Mouse (Mus musculus) ES-Bruce4 (cell line): ENCODE data around the gene Ampd3.

Experiments
- CTCF ChIP-seq: IDR thresholded peaks from one replicate; pipeline ENCODE4 v1.8.1; 2011; ENCODE audit warnings: low read depth, low read length
- EP300 ChIP-seq: IDR thresholded peaks from 2 replicates; pipeline ENCODE4 v1.6.1; 2011; ENCODE audit warnings: low read depth, low read length; ENCODE audit not compliant: insufficient read depth
- POLR2A ChIP-seq: IDR thresholded peaks from one replicate; pipeline ENCODE4 v1.8.1; 2011; ENCODE audit warnings: low read length; ENCODE audit not compliant: insufficient read depth

DNA sequence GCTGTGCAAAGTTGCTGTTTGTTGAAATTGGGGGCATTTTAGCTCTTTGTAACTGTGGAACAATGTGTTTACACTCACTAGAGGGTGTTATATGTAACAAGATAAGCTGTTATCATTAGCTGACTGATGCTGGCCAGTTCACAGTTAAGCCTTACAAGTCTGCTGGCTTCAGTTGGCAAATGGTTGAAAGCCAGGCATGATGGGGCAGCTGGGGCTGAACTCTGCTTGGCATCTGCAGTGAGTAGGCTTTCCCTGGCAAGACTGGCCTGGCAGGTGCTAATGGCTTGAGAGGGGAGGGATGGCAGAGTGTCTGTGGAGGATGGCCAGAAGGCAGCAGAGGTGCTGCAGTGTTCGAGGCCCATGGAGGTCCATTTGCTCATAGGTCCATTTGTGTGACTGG lies 6.1 kb downstream of the Ampd3 start:
- TF ChIP-seq CTCF (no peak), EP300 (no peak), POLR2A (no peak)
